Mouse (Mus musculus) hindbrain, postnatal 0 days (tissue): Measurements from ENCODE around the gene Rdh9. TPM values are rescaled to one million over a fixed set of nuclear protein-coding genes. Genes with fewer than 3 reads are reported as not detected.

ENCODE experiments used
- ATAC-seq: fragments of 200-750 bp; cut with Nextera tagmentation; 2 replicates; pipeline ENCODE4 v1.8.0; 2017; ENCODE audit warnings: mild to moderate bottlenecking, moderate TSS enrichment, moderate library complexity
- DNase-seq: peaks from one replicate; pipeline ENCODE4 v3.0.0-alpha.2; 2015; ENCODE audit warnings: low spot score
- H3K27ac ChIP-seq: fragments of 300-500 bp; sonication (generic); 2 replicates; pipeline ENCODE4 v1.5.1; 2014; ENCODE audit warnings: mild to moderate bottlenecking
- H3K27me3 ChIP-seq: fragments of 300-500 bp; sonication (generic); 2 replicates; pipeline ENCODE4 v1.6.1; 2014; ENCODE audit warnings: low read length, mixed read lengths; ENCODE audit not compliant: insufficient read depth
- H3K36me3 ChIP-seq: fragments of 300-500 bp; sonication (generic); 2 replicates; pipeline ENCODE4 v1.6.1; 2014; ENCODE audit warnings: low read length, mixed read lengths; ENCODE audit not compliant: insufficient read depth
- H3K4me1 ChIP-seq: fragments of 300-500 bp; sonication (generic); 2 replicates; pipeline ENCODE4 v1.6.1; 2014; ENCODE audit warnings: antibody characterized with exemption, low read length, mixed read lengths; ENCODE audit not compliant: insufficient read depth
- H3K4me2 ChIP-seq: fragments of 300-500 bp; sonication (generic); 2 replicates; pipeline ENCODE4 v1.6.1; 2014; ENCODE audit warnings: low read depth, mild to moderate bottlenecking, low read length, moderate library complexity, mixed read lengths
- H3K4me3 ChIP-seq: fragments of 300-500 bp; sonication (generic); 2 replicates; pipeline ENCODE4 v1.5.1; 2014; ENCODE audit warnings: low read length
- H3K9ac ChIP-seq: fragments of 300-500 bp; sonication (generic); replicated peaks from 2 replicates; pipeline ENCODE4 v1.6.1; 2014; ENCODE audit warnings: mild to moderate bottlenecking, low read length, moderate library complexity, mixed read lengths
- H3K9me3 ChIP-seq: fragments of 300-500 bp; sonication (generic); 2 replicates; pipeline ENCODE4 v1.6.1; 2016; ENCODE audit warnings: low read length, mixed read lengths
- CTCF ChIP-seq: IDR thresholded peaks from 2 replicates; pipeline ENCODE4 v1.5.1; 2016; ENCODE audit warnings: antibody characterized with exemption, control low read depth, low read depth
- WGBS: fragments of 180-500 bp; shearing (Covaris S2); extraction: QIAGEN DNeasy Blood & Tissue Kit; methylation state at CpG from one replicate; pipeline ENCODE4 v1.1.7; 2014; 5-methylcytosine and 5-hydroxymethylcytosine counted together
- polyA plus RNA-seq: library from polyadenylated mRNA; unstranded; fragments of >200 nt; fragmentation: Nextera tagmentation; extraction: Ambion mirVana; gene quantifications from 2 replicates; pipeline ENCODE4 v1.2.1, GENCODE M21; 2015
- total RNA-seq: library from RNA; depleted of rRNA; stranded (reverse); fragments of >200 nt; gene quantifications from 2 replicates; pipeline ENCODE4 v1.2.3, GENCODE M21; 2014

Gene Rdh9
- total and polyA plus RNA-seq, 2 experiments from 2014 or later: 0.16 to 0.37 TPM

- DNase-seq (no peak), ATAC-seq (no peak)
- Histone ChIP-seq H3K4me2 (no peak overlapping the region), H3K4me1 (0 out of 2 replicates have a peak, but pooled peaks cover 6% of the 10 kb centered on the region), H3K27ac (no peak overlapping the region), H3K36me3 (peaks cover 4% of the 10 kb centered on the region; the same call in 1 of the 2 replicates), H3K9ac (no peak overlapping the region), H3K27me3 (no peaks in the 10 kb centered on the region), H3K9me3 (no peaks in the 10 kb centered on the region), H3K4me3 (no peak overlapping the region)
- WGBS: 77% methylated on average over 4 of the region's 4 CpGs
- no peak for TF ChIP-seq CTCF
Measured at GRCm38 (mm10) chr10:127736916-127737315, 39.3 kb upstream of the Rdh9 start.

GRCm38 (mm10) chr10:127737552-127737951 lies 38.6 kb upstream of the Rdh9 start:
- TF ChIP-seq CTCF: no peak
- ATAC-seq (no peak), DNase-seq (no peak)
- peaks cover 10% of the 10 kb centered on the region for H3K36me3 ChIP-seq
- H3K9me3 ChIP-seq: no peaks in the 10 kb centered on the region
- no peak overlapping the region for H3K27ac ChIP-seq
- H3K4me2 ChIP-seq: no peak overlapping the region
- WGBS: 21% methylated on average over 2 of the region's 2 CpGs
- H3K4me3 ChIP-seq: no peak overlapping the region
- no peaks in the 10 kb centered on the region for H3K27me3 ChIP-seq
- H3K4me1 ChIP-seq: 0 out of 2 replicates have a peak, but pooled peaks cover 6% of the 10 kb centered on the region
- H3K9ac ChIP-seq: no peak overlapping the region

- H3K27ac ChIP-seq: no peak overlapping the region
- no peak overlapping the region for H3K4me3 ChIP-seq
- WGBS: 50% methylated on average over 13 of the region's 13 CpGs
- H3K9ac ChIP-seq: no peak overlapping the region
- peak; percentile 74 for TF ChIP-seq CTCF
- ATAC-seq (no peak), DNase-seq (peak; percentile 57)
- peaks cover 18% of the 10 kb centered on the region for H3K36me3 ChIP-seq
- H3K27me3 ChIP-seq: no peaks in the 10 kb centered on the region
- H3K9me3 ChIP-seq: no peaks in the 10 kb centered on the region
- H3K4me1 ChIP-seq: 0 out of 2 replicates have a peak, but pooled peaks cover 6% of the 10 kb centered on the region
- H3K4me2 ChIP-seq: peak overlapping the region; percentile 65; the same call in 1 of the 2 replicates
Measured at GRCm38 (mm10) chr10:127738151-127738882, 37.9 kb upstream of the Rdh9 start.

- Histone ChIP-seq H3K4me2 (peak within 1 kb of the TSS; percentile 65), H3K9ac (peak within 1 kb of the TSS; percentile 89), H3K36me3 (peaks cover 26% of the 10 kb centered on the region), H3K4me1 (0 out of 2 replicates have a peak, but pooled peaks cover 6% of the 10 kb centered on the region), H3K27ac (peak within 1 kb of the TSS; percentile 75), H3K4me3 (peak within 1 kb of the TSS; percentile 76), H3K9me3 (no peaks in the 10 kb centered on the region), H3K27me3 (no peaks in the 10 kb centered on the region)
- ATAC-seq: peak; percentile 82
- TF ChIP-seq CTCF: peak; percentile 36; the same call in 1 of the 2 replicates
- under 1% methylated on average over 50 of the region's 61 CpGs for WGBS
- peak; percentile 89 for DNase-seq
Measured at GRCm38 (mm10) chr10:127739083-127739660, 37.0 kb upstream of the Rdh9 start, which contains the start of gene Zbtb39. Gene Zbtb39, plus strand, starts transcription at chr10:127739538.

- H3K4me1 ChIP-seq: 0 out of 2 replicates have a peak, but pooled peaks cover 6% of the 10 kb centered on the region
- H3K36me3 ChIP-seq: peaks cover 31% of the 10 kb centered on the region
- peak overlapping the region; percentile 76 for H3K4me3 ChIP-seq
- ATAC-seq (peak; percentile 65), DNase-seq (no peak)
- no peaks in the 10 kb centered on the region for H3K9me3 ChIP-seq
- peak overlapping the region; percentile 75 for H3K27ac ChIP-seq
- peak overlapping the region; percentile 65 for H3K4me2 ChIP-seq
- no peaks in the 10 kb centered on the region for H3K27me3 ChIP-seq
- peak; percentile 8; the same call in 1 of the 2 replicates for TF ChIP-seq CTCF
- WGBS: 1% methylated on average over 36 of the region's 55 CpGs
- H3K9ac ChIP-seq: peak overlapping the region; percentile 89
Measured at GRCm38 (mm10) chr10:127739661-127740161, 36.5 kb upstream of the Rdh9 start.

- DNase-seq: peak; percentile 68
- WGBS: 68% methylated on average over 5 of the region's 5 CpGs
- ATAC-seq: no peak
Measured at GRCm38 (mm10) chr10:127744661-127745060, 31.5 kb upstream of the Rdh9 start.

More at GRCm38 (mm10) chr10:127744661-127745060, 31.5 kb upstream of the Rdh9 start:
- no peak overlapping the region for H3K4me3 ChIP-seq
- peaks cover 39% of the 10 kb centered on the region for H3K36me3 ChIP-seq
- no peaks in the 10 kb centered on the region for H3K9me3 ChIP-seq
- peak; percentile 68 for TF ChIP-seq CTCF
- H3K9ac ChIP-seq: no peak overlapping the region
- no peak overlapping the region for H3K4me2 ChIP-seq
- 0 out of 2 replicates have a peak, but pooled peaks cover 6% of the 10 kb centered on the region for H3K4me1 ChIP-seq
- no peak overlapping the region for H3K27ac ChIP-seq
- no peaks in the 10 kb centered on the region for H3K27me3 ChIP-seq
